Mouse (Mus musculus) gastrocnemius, postnatal 36 days (tissue): ENCODE results near the gene Nepro. TPM values are rescaled to one million over a fixed set of nuclear protein-coding genes. Genes with fewer than 3 reads are reported as not detected.

ENCODE experiments used
- DNase-seq, 2 experiments: peaks; one replicate each; pipeline ENCODE4 v3.0.0; 2022
- intact Hi-C: fragments of 180-260 bp; cut with DNase I; formaldehyde crosslinking; loops from one replicate; pipeline ENCODE4 v1.15.1; 2025
- total RNA-seq, 2 experiments: library from RNA; stranded (reverse); gene quantifications; 2 replicates each; pipeline ENCODE4 v1.2.3; 2021

Nepro gene
- total RNA-seq, 2 experiments from 2014 or later, result 3.5 to 3.6 TPM

GRCm38 (mm10) chr16:44701155-44701554 is 22.9 kb upstream of the Nepro start:
- intact Hi-C loops, result loop anchor here (10.0 kb wide), 1 partner anchor 216 kb away; no protein-coding TSS in a partner anchor
- no peak for DNase-seq

DNA sequence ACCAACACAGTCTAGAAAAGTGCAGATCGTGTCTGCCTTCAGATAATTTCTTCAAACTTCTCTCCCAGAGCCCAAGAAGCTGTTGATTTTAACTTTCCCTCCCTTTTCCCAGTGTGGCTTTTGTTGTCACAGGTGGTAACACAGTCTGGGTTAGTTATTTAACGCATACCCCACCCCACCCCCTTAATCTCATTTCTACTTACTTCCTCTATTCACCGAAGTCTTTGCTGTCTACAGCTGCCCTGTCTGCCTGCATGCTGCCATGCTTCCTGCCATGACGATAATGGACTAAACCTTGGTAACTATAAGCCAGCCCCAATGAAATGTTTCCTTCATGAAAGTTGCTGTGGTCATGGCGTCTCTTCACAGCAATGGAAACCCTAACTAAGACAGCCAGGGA is 21.8 kb upstream of the Nepro start:
- intact Hi-C loops, result loop anchor here (10.0 kb wide), 1 partner anchor 217 kb away; no protein-coding TSS in a partner anchor
- no peak for DNase-seq

DNA sequence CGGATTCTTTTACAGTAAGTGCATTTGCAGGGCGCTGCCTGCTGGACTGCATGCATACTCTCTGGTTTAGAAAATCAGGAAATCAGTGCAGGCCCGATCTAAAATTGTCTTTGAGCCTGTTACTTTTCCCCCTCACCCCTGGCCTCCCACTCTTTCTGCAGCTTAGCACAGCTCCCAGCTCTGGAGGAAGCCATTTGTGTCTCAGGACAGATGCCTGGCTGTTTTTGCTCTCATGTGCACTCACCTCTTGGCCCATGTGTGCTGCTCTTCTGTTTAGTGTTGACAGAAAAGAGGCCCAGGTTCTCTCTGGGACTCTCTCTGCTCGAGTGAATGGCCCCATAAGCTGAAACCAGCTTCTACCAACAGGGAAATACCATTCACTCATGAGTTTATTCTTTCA is 20.6 kb upstream of the Nepro start:
- no peak for DNase-seq
- intact Hi-C loops, result loop anchor here (10.0 kb wide), 1 partner anchor 219 kb away; no protein-coding TSS in a partner anchor

DNA sequence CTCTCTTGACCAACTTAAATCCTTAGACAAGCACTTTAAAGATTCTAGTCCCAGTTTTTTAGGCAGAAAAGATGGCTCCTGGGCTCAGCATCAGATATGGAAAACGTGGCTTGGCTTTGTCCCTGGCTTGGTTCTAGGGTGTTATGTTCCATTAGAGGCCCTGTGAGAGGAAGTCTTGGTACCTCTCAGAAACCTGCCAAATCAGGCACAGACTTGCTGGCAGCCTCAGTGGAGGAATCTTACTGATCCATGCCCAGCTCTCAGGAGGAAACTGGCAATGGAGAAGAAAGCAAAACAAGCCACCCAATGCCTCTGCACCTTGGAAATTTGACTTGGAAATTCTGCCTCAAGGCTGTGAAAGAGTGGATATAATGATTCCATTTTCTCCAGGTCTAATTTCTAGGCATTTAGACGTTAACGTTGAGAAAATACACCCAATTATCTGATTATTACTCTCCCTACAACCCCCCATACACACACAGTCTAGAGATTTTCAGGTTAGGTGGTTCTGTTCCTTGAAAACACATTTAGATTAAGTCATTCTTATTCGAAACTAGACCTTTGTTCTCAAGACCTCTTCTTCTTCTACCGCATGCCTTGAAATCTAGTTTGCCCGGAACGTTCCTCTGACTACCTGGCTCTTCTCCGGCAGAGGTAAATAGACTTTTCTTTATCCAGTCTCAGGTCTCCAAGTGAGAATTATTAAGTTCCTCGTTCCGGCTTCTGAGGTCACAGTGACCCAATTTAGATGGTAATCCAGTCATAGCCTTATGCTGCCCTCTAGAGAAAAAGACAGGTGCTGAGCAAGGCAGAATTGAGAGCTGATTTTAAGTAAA is 7.6 kb upstream of the Nepro start:
- no peak for DNase-seq
- intact Hi-C loops, result no loop called here

DNA sequence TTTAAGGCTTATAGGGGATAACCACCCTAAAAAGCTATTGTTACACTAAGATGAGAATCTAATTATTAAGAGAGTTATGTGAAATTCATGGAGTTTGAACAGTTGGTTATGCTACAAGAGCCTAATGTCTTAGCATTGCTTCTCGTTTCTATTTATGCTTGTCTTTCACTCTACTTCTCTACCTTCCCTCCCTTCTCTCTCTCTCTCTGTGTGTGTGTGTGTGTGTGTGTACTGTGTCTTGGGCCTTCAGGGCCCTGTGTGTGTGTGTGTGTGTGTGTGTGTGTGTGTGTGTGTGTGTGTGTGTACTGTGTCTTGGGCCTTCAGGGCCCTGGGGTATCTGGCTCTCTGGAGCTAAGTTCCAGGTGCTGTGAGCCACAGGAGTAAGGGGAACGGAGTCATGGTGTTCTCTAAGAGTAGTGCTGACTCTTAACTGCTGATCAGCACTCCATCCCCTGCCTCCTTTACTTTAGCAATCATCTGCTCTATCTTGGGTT is 6.9 kb upstream of the Nepro start:
- intact Hi-C loops, result no loop called here
- no peak for DNase-seq

DNA sequence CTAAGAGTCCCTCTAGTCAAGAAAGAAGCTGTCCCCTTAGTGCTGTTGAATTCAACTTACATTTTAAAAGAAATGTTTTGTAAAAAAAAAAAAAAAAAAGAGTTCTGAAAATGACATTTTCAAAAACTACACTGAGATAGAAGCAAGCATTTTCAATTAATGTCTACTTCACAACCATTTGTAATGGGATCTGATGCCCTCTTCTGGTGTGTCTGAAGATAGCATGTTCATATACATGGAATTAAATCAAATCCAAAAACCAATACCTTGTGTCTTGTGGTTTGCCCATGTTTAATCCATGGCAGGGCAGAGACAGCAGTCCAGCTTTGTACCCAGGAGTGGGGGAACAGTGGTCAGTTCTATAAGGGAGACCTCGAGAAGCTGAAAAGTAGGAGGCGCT is 6.3 kb upstream of the Nepro start:
- intact Hi-C loops, result no loop called here

DNA sequence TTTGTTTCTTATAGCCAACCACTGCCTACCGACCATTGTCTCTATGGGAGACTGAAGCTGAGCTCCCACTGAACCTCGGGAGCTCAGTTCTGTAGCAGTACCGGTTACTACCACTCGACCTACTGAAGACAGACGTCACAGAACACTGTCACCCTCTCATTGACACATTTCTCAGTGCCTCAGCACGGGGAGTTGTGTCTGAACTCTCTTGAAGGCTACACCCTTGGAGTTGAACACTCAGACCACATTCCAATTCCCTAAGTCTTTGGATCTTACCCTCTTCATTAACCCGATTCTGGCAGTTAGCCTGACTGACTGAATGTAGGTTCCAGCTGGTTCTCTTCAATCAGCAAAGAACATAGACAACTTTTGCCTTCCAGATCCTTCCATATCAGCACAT is 4.8 kb upstream of the Nepro start:
- intact Hi-C loops, result no loop called here
- no peak for DNase-seq

More for the DNA sequence above, 6.3 kb upstream of the Nepro start:
- DNase-seq, result no peak

DNA sequence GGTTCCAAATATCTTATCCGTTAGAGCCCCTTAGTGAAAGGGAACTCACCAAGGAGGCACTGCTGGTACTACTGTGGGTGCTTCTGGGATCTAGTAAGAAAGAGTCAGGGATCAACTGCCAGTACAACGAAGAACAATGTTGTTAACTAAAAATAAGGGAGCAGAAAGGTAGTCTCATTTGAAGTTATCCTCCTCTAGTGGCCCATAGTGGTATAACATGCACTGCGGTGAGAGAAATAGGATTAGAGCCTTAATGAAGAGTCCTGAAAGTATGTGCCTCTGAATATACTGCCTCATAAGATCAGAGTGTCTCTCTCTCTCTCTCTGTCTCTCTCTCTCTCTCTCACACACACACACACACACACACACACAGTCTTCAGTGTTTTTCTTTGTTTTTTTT is 3.6 kb upstream of the Nepro start:
- DNase-seq, result no peak
- intact Hi-C loops, result loop anchor here (10.0 kb wide), 1 partner anchor 374 kb away; the partner anchor contains the start of gene Ccdc80

DNA sequence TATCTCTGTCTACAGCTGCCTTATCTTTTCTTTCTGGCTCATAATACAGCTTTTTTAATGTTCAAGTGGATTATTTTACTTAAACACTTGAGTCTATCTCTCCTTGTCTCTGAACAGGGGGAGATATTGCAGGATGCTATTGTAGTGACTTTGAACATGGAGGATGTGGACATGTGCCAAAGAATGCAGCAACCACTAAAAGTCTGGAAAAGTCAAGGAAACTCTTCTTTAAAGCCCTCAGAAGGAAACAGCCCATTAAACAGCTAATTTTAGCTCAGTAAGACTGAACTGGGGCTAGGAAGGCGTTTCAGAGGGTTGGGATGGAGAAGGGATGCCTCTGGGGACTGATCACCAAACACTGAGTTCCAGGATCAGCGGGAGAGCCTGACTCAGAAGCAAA is 1.4 kb upstream of the Nepro start:
- DNase-seq, result no peak
- intact Hi-C loops, result loop anchor here (10.0 kb wide), 1 partner anchor 372 kb away; the partner anchor contains the start of gene Ccdc80

GRCm38 (mm10) chr16:44724847-44725246 is 746 bp downstream of the Nepro start:
- no peak for DNase-seq
- intact Hi-C loops, result loop anchor here (10.0 kb wide), 1 partner anchor 370 kb away; the partner anchor contains the start of gene Ccdc80

GRCm38 (mm10) chr16:44725286-44726223 is 1.5 kb downstream of the Nepro start:
- intact Hi-C loops, result loop anchor here (10.0 kb wide), 1 partner anchor 369 kb away; the partner anchor contains the start of gene Ccdc80
- peak in 1 of 2 experiments; percentile 52 for DNase-seq

DNA sequence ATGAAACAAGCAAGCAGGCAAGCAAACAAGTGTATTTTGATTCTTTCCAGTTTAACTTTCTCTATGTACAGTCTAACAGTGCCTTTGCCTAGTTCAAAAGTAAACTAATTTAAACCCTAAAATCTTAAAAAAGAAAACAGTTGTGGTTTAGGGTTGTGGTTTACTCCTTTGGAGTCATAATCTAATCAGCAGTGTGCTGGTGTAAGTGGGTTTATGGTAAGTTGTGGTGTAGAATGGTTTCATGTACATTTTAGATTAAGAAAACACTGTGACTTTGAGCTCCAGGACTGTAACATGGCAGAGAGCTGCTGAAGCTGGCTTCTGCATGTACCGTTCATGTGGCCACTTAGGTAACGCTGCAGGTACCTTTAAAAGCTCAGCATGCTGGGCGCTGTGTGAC is 3.4 kb downstream of the Nepro start:
- intact Hi-C loops, result loop anchor here (10.0 kb wide), 1 partner anchor 367 kb away; the partner anchor contains the start of gene Ccdc80

GRCm38 (mm10) chr16:44734059-44734458 is 10.0 kb downstream of the Nepro start:
- intact Hi-C loops, result no loop called here
- DNase-seq, result no peak

More for the DNA sequence above, 3.4 kb downstream of the Nepro start:
- DNase-seq, result no peak

DNA sequence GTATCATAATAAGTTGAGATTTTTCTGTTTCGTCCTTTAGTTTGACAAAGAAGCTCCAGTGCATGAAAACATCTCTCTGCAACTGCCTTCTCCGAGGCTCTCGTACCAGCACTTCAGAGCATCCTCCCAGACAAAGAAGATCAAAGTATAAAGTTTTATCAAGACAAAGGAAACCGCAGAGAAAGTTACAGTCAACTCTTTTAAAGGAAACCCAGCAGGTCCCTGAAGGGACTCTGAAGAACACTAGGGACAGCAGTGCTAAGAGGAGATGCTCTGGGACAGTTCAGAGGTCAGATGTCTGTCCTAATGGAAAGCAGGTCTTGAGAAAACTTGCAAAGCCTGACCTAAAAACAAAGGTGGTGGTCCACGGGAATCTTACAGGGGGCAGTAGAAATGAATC is 11.6 kb downstream of the Nepro start:
- intact Hi-C loops, result no loop called here

DNA sequence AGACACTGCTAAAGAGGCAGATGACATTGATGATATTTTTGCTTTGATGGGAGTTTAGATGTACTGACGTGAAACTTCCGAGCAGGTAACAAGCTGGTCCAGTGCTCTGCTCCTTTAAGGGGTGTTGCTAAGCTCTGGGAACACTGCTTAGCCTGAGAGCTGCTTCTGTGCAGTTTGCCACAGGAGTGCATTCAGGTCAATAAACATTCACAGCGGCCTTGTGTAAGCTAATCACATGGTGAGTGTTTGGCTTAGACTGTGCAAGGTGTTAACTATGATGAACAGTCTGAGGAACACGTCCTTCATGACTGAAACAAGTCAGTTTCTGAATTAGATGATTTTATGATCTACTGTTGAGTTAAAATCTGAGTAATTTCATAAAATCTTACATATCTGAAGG is 12.0 kb downstream of the Nepro start:
- intact Hi-C loops, result no loop called here
- DNase-seq, result no peak

More for the DNA sequence above, 11.6 kb downstream of the Nepro start:
- no peak for DNase-seq

GRCm38 (mm10) chr16:44742753-44743152 is 18.7 kb downstream of the Nepro start:
- intact Hi-C loops, result loop anchor here (10.0 kb wide), 1 partner anchor 412 kb away; the partner anchor contains the start of genes Atg3 and Slc35a5

GRCm38 (mm10) chr16:44745471-44745865 is 21.4 kb downstream of the Nepro start:
- intact Hi-C loops, result loop anchor here (10.0 kb wide), 1 partner anchor 409 kb away; the partner anchor contains the start of genes Atg3 and Slc35a5
- DNase-seq, result no peak

More at GRCm38 (mm10) chr16:44742753-44743152, 18.7 kb downstream of the Nepro start:
- no peak for DNase-seq

GRCm38 (mm10) chr16:44745866-44746562 is 21.9 kb downstream of the Nepro start, which contains the start of gene Gtpbp8:
Gene Gtpbp8, minus strand, starts transcription at chr16:44746363.
- intact Hi-C loops, result loop anchor here (10.0 kb wide), 1 partner anchor 409 kb away; the partner anchor contains the start of genes Atg3 and Slc35a5
- peak; percentile 71 to 76 for DNase-seq

GRCm38 (mm10) chr16:44748007-44748406 is 23.9 kb downstream of the Nepro start:
- DNase-seq, result no peak
- intact Hi-C loops, result loop anchor here (10.0 kb wide), 1 partner anchor 407 kb away; the partner anchor contains the start of genes Atg3 and Slc35a5
